Mouse (Mus musculus): ENCODE measurements around the gene Tnfrsf13b.

DNA sequence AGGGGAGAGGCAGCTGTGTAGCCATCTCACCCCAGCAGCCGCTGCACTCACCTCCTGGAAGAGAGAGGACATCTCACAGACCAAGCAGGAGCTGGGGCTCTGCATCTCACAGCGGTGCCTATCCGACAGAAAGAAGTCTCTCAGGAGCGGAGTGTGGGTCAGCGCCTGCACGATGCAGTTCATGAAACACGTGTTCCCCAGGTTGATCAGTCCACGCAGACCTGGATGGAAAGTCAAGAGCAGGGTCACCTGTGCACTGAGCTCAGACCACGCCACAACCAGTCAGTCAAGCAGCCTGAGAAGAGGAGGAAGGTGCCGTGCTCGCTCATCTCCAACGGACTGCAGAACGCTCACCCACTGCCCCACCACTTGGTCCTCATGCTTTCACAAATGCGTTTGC, 36.2 kb downstream of the Tnfrsf13b start:
- TF ChIP-seq CTCF (IDR thresholded peaks at IDR 0.05; ENCODE audit: low read depth, low read length): no peak
- no peak for TF ChIP-seq GATA1 (IDR thresholded peaks at IDR 0.05; ENCODE audit: borderline replicate concordance, low read length)
- TF ChIP-seq GATA2 (IDR thresholded peaks at IDR 0.05; ENCODE audit: borderline replicate concordance, low read depth, low read length): no peak
- no peak for TF ChIP-seq TAL1 (conservative IDR thresholded peaks at IDR 0.05; ENCODE audit: low read depth, low read length)
